Mouse (Mus musculus) small intestine, adult 10 weeks (tissue): ENCODE measurements around the gene Gsto2. TPM values are rescaled to one million over a fixed set of nuclear protein-coding genes. Genes with fewer than 3 reads are reported as not detected.

Experiments used
- polyA plus RNA-seq: library from polyadenylated mRNA; stranded (reverse); fragments of 350-450 nt; fragmentation: Illumina TruSeq; extraction: RNeasy Lipid Tissue Mini Kit (QIAGEN cat#74804); gene quantifications from one replicate; pipeline ENCODE4 v1.2.3, GENCODE M21; 2014; ENCODE audit warnings: low replicate concordance

The Gsto2 gene
- not detected for polyA plus RNA-seq

GRCm38 (mm10) chr19:47865353-47865947, at the start of gene Gsto2:
Gsto2 (plus strand) TSS chr19:47865534.

DNA sequence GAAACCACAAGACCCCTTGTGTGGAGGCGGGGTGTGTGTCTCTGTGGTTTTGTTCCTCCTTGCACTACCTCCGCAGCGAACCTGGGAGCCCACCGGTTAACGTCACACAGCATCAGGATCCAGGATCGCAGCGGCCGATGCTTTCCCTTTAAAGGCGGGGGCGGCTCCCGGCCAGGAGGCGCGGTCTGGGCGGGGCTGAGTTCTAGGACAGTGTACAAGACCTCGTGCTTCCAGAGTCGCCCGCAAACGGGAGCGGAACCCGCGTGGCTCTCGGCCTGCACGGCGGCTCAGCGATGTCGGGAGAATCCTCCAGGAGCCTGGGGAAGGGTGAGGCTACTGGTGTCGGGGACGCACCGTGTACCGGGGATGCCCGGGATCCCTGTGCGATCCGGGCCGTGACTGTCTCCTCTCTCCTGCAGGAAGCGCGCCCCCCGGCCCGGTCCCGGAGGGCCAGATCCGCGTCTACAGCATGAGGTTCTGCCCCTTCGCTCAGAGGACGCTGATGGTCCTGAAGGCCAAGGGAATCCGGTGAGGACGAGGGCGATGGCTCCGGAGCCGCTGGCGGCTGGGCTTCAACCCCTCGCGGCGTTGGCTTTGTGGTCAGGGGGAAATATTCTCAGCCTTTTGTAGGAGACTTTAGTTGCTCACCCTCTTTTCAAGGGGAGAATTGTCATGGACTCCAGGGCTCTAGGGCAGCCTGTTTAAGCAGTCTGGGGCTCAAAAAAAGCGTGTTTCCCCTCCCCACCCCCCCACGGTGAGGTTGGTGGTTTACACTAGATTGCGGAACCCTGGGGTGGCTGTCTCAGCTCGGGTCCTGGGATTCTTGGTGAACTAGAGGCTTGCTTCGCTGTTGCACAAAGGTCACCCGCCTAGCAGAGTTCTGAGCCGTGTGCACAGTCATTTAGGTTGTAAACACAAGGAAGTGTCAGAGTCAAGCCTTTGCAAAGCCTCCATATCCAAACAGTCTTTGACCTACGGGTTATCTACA, 10.2 kb upstream of the Gsto2 start, which contains the start of gene Gsto1:
Gene Gsto1 (plus strand): TSS at position 175 of the 988 bp plus-strand sequence.

GRCm38 (mm10) chr19:47919126-47919965, 54.0 kb downstream of the Gsto2 start, which contains the start of the genes Cfap43 and Itprip:
Cfap43 (minus strand) TSS chr19:47919287.
Itprip (minus strand) TSS chr19:47919299.

Other genes with a start within 250 kb of the Gsto2 start
- gene Col17a1, start 173.4 kb upstream of the Gsto2 start, polyA plus RNA-seq = 0.07 TPM
- 164 TPM for gene Sfr1, start 133.9 kb upstream of the Gsto2 start, polyA plus RNA-seq
- gene Gsto1, start 10.6 kb upstream of the Gsto2 start, polyA plus RNA-seq = 968 TPM
- 0.48 TPM for gene Cfap43, start 53.8 kb downstream of the Gsto2 start, polyA plus RNA-seq
- gene Itprip, start 53.8 kb downstream of the Gsto2 start, polyA plus RNA-seq = not detected
- not detected for gene Cfap58, start 72.1 kb downstream of the Gsto2 start, polyA plus RNA-seq